Mouse (Mus musculus) neural tube, embryonic 14.5 days (tissue): Measurements from ENCODE around the gene Mafb. TPM values are rescaled to one million over a fixed set of nuclear protein-coding genes. Genes with fewer than 3 reads are reported as not detected.

Experiments
- ATAC-seq: fragments of 200-750 bp; cut with Nextera tagmentation; 2 replicates; pipeline ENCODE4 v1.8.0; 2017; ENCODE audit warnings: low read depth, mild to moderate bottlenecking, moderate TSS enrichment, moderate library complexity
- H3K27ac ChIP-seq: fragments of 300-500 bp; sonication (generic); 2 replicates; pipeline ENCODE4 v1.5.1; 2014; ENCODE audit warnings: low read depth, mild to moderate bottlenecking, control low read depth, low read length, moderate library complexity, mixed read lengths
- H3K27me3 ChIP-seq: fragments of 300-500 bp; sonication (generic); 2 replicates; pipeline ENCODE4 v1.6.1; 2014; ENCODE audit warnings: low read length; ENCODE audit not compliant: control insufficient read depth, insufficient read depth
- H3K36me3 ChIP-seq: fragments of 300-500 bp; sonication (generic); 2 replicates; pipeline ENCODE4 v1.6.1; 2014; ENCODE audit warnings: low read length, mixed read lengths; ENCODE audit not compliant: control insufficient read depth, insufficient read depth
- H3K4me1 ChIP-seq: fragments of 300-500 bp; sonication (generic); 2 replicates; pipeline ENCODE4 v1.6.1; 2014; ENCODE audit warnings: low read length; ENCODE audit not compliant: control insufficient read depth, insufficient read depth
- H3K4me2 ChIP-seq: fragments of 300-500 bp; sonication (generic); 2 replicates; pipeline ENCODE4 v1.6.1; 2014; ENCODE audit warnings: mild to moderate bottlenecking, low read depth, low read length, control low read depth
- H3K4me3 ChIP-seq: fragments of 300-500 bp; sonication (generic); 2 replicates; pipeline ENCODE4 v1.5.1; 2014; ENCODE audit warnings: low read depth, low read length, control low read depth, mixed read lengths
- H3K9ac ChIP-seq: fragments of 300-500 bp; sonication (generic); replicated peaks from 2 replicates; pipeline ENCODE4 v1.6.1; 2014; ENCODE audit warnings: low read depth, mild to moderate bottlenecking, control low read depth, low read length, mixed read lengths
- H3K9me3 ChIP-seq: fragments of 300-500 bp; sonication (generic); 2 replicates; pipeline ENCODE4 v1.6.1; 2016; ENCODE audit warnings: low read length; ENCODE audit not compliant: control insufficient read depth
- WGBS: fragments of 180-500 bp; shearing (Covaris S2); extraction: QIAGEN DNeasy Blood & Tissue Kit; methylation state at CpG from one replicate; pipeline ENCODE4 v1.1.7; 2014; 5-methylcytosine and 5-hydroxymethylcytosine counted together
- polyA plus RNA-seq: library from polyadenylated mRNA; unstranded; fragments of >200 nt; fragmentation: Nextera tagmentation; extraction: Ambion mirVana; gene quantifications from 2 replicates; pipeline ENCODE4 v1.2.1, GENCODE M21; 2014

The Mafb gene
- polyA plus RNA-seq, 1 experiment from 2014 or later = 16.7 TPM

DNA sequence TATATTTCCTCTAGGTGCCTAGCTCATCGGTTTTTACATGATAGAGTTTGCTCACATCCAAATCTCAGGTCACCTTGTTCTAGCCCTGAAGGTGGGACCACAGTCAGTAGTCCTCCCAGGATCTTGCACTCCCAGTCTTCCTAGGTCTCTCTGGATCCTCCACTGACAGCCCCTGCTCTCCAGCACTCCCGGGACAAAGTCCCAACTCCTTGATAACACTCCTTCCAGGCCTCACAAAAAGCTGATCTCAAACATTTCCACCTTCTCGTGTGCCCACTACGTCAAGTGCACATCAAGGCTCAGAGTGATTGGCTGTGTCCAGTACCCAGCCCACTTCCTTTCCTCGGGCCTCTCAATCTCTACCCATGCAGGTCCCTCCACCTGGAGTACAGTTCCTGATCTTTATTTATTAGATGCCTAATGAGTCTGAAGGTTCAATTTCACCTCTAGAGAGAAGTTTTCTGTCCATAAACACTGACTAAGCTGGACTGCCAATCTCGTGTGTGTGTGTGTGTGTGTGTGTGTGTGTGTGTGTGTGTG lies 41.7 kb downstream of the Mafb start:
- 84% methylated on average over 6 of the region's 6 CpGs for WGBS
- Histone ChIP-seq H3K4me3 (no peak overlapping the region), H3K9me3 (no peaks in the 10 kb centered on the region), H3K27ac (no peak overlapping the region), H3K27me3 (no peaks in the 10 kb centered on the region), H3K36me3 (no peaks in the 10 kb centered on the region), H3K4me1 (no peaks in the 10 kb centered on the region), H3K9ac (no peak overlapping the region), H3K4me2 (no peak overlapping the region)
- no peak for ATAC-seq

DNA sequence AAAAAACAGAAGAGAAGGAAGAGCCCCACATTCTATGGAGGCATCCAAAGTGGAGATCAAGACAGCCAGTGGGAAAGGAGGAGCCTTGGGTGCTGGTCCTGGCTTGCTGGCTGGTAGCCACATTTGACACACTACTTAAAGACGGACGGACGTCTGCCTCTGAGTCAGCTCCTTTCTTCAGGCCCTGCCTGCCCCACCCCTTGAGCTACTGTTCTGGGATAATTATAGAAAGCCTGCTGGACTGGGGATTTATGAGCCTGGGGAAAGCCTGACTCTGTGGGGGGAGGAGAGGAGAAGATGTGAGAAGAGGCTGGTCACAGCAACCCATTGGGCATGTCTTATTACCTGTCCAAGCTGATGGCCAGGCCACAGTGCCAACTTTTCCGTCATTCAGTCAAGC lies 45.0 kb downstream of the Mafb start:
- no peak overlapping the region for H3K27ac ChIP-seq
- no peaks in the 10 kb centered on the region for H3K27me3 ChIP-seq
- H3K36me3 ChIP-seq = no peaks in the 10 kb centered on the region
- no peaks in the 10 kb centered on the region for H3K4me1 ChIP-seq
- H3K9ac ChIP-seq = no peak overlapping the region
- H3K9me3 ChIP-seq = no peaks in the 10 kb centered on the region
- ATAC-seq = no peak
- 35% methylated on average over 4 of the region's 4 CpGs for WGBS
- H3K4me2 ChIP-seq = no peak overlapping the region
- no peak overlapping the region for H3K4me3 ChIP-seq

DNA sequence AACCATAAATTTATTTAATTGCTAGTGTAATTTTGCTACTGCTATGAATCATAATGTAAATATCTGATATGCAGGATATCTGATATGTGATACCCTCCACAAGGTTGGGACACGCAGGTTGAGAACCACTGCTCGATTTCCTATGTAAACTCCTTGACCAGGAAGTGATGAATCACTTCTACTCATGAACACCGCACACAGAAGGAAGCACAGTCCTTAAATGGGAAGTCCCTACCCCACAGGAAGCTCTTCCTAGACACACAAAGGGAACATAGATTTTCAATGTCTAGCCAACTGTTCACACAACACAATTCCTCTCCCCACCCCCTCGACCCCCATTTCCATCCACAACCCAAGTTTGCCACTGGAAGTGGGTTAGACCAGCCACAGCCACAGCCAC lies 48.6 kb downstream of the Mafb start:
- H3K9ac ChIP-seq = no peak overlapping the region
- no peak overlapping the region for H3K27ac ChIP-seq
- no peak overlapping the region for H3K4me2 ChIP-seq
- no peaks in the 10 kb centered on the region for H3K9me3 ChIP-seq
- no peaks in the 10 kb centered on the region for H3K4me1 ChIP-seq
- 78% methylated on average over 4 of the region's 4 CpGs for WGBS
- no peaks in the 10 kb centered on the region for H3K36me3 ChIP-seq
- H3K27me3 ChIP-seq = no peaks in the 10 kb centered on the region
- no peak overlapping the region for H3K4me3 ChIP-seq
- no peak for ATAC-seq

Other genes starting within 250 kb of the Mafb start
- not detected in 2 replicates for gene Gm826, start 32.9 kb downstream of the Mafb start, polyA plus RNA-seq